Mouse (Mus musculus) forebrain, embryonic 13.5 days (tissue): Measurements from ENCODE around the gene Arid4a. TPM values are rescaled to one million over a fixed set of nuclear protein-coding genes. Genes with fewer than 3 reads are reported as not detected.
"Not testable (repeated sequence)": the region's sequence is repeated elsewhere in the genome, so short reads cannot be mapped to it uniquely, and the experiment has no call there.

Source experiments
- ATAC-seq: fragments of 200-750 bp; cut with Nextera tagmentation; 2 replicates; pipeline ENCODE4 v1.8.0; 2017
- H3K27ac ChIP-seq: fragments of 300-500 bp; sonication (generic); 2 replicates; pipeline ENCODE4 v1.5.1; 2015; ENCODE audit warnings: inconsistent platforms, mild to moderate bottlenecking, moderate library complexity
- H3K27me3 ChIP-seq: fragments of 300-500 bp; sonication (generic); 2 replicates; pipeline ENCODE4 v1.6.1; 2015; ENCODE audit warnings: mild to moderate bottlenecking, inconsistent platforms
- H3K36me3 ChIP-seq: fragments of 300-500 bp; sonication (generic); 2 replicates; pipeline ENCODE4 v1.6.1; 2015; ENCODE audit warnings: mild to moderate bottlenecking, inconsistent platforms; ENCODE audit not compliant: poor library complexity, severe bottlenecking
- H3K4me1 ChIP-seq: fragments of 300-500 bp; sonication (generic); 2 replicates; pipeline ENCODE4 v1.6.1; 2015; ENCODE audit warnings: inconsistent platforms
- H3K4me2 ChIP-seq: fragments of 300-500 bp; sonication (generic); 2 replicates; pipeline ENCODE4 v1.6.1; 2015; ENCODE audit warnings: inconsistent platforms, mild to moderate bottlenecking, moderate library complexity
- H3K4me3 ChIP-seq: fragments of 300-500 bp; sonication (generic); 2 replicates; pipeline ENCODE4 v1.5.1; 2015; ENCODE audit warnings: mild to moderate bottlenecking, inconsistent platforms
- H3K9ac ChIP-seq: fragments of 300-500 bp; sonication (generic); 2 replicates; pipeline ENCODE4 v1.6.1; 2015; ENCODE audit warnings: mild to moderate bottlenecking, inconsistent platforms
- H3K9me3 ChIP-seq: fragments of 300-500 bp; sonication (generic); replicated peaks from 2 replicates; pipeline ENCODE4 v1.6.1; 2016; ENCODE audit warnings: inconsistent platforms
- WGBS: fragments of 180-500 bp; shearing (Covaris S2); methylation state at CpG from one replicate; pipeline ENCODE4 v1.1.7; 2015; 5-methylcytosine and 5-hydroxymethylcytosine counted together
- polyA plus RNA-seq: library from polyadenylated mRNA; unstranded; fragments of >200 nt; fragmentation: Nextera tagmentation; extraction: Ambion mirVana; gene quantifications from 2 replicates; pipeline ENCODE4 v1.2.1, GENCODE M21; 2015

Gene Arid4a
- polyA plus RNA-seq, 1 experiment from 2014 or later, result 51.1 TPM

DNA sequence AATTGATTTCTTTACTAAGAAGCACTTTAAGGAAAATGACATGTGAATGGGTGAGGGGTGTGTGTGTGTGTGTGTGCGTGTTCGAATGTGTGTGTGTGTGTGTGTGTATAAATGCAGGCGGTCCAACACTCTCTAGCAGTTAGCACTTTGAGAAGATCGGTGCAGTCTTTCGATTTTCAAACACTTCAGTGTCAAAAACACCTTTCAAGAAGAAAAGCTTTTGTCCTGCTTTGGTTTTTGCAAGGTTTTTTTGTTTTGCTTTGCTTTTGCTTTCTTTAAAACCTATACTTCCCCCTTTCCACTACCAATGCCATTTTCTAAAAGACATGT, 1.4 kb downstream of the Arid4a start:
- ATAC-seq, result no peak
- 15% methylated on average over 5 of the region's 5 CpGs for WGBS
- peak overlapping the region; percentile 92 for H3K9ac ChIP-seq
- peak overlapping the region; percentile 98 for H3K4me3 ChIP-seq
- H3K27ac ChIP-seq, result peak overlapping the region; percentile 96
- peaks cover 34% of the 10 kb centered on the region for H3K36me3 ChIP-seq
- H3K4me1 ChIP-seq, result peaks cover 29% of the 10 kb centered on the region
- H3K9me3 ChIP-seq, result no peaks in the 10 kb centered on the region
- H3K27me3 ChIP-seq, result no peaks in the 10 kb centered on the region
- H3K4me2 ChIP-seq, result peak overlapping the region; percentile 67

DNA sequence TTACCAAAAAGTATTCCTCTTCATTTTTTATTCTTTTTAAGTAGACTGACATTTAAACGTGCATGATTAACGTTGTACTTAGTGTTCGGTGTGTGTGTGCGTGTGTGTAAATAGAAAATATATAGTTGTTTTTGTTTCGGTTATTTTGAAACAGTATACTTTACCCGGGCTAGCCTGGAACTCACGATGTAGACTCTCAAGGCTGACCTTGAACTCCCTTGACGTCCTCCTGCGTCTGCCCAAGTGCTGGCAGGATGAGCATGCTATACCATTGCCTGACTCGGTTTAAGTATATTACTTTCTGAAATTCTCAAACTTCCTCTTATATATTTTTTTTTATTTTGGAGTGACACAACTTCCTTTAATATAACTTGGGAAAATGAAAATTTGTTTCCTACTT, 2.0 kb downstream of the Arid4a start:
- Histone ChIP-seq H3K27ac (no peak overlapping the region), H3K4me2 (peak overlapping the region; percentile 67; the same call in 1 of the 2 replicates), H3K9ac (no peak overlapping the region), H3K4me3 (no peak overlapping the region), H3K27me3 (no peaks in the 10 kb centered on the region), H3K9me3 (no peaks in the 10 kb centered on the region), H3K4me1 (peaks cover 25% of the 10 kb centered on the region), H3K36me3 (peaks cover 34% of the 10 kb centered on the region)
- ATAC-seq, result no peak
- WGBS, result 91% methylated on average over 10 of the region's 10 CpGs

DNA sequence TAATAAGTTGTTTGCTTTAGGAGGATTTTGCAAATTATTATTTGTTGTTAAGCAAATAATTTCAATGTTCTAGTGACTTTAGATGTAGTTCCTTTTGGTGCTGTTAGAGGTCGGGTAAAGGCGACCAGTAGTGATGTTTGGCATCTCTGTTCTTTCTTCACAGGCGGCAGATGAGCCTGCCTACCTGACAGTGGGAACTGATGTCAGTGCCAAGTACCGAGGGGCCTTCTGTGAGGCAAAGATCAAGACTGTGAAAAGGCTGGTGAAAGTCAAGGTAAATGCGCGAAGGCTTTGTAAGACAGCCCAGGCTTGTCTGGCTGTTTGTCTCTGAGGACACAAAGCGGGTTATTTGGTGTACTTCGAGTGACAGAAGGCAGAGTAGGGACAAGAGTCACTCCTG, 3.4 kb downstream of the Arid4a start:
- Histone ChIP-seq H3K4me1 (peaks cover 13% of the 10 kb centered on the region), H3K27ac (no peak overlapping the region), H3K36me3 (peaks cover 43% of the 10 kb centered on the region), H3K27me3 (no peaks in the 10 kb centered on the region), H3K9ac (0 out of 2 replicates have a peak overlapping the region, but pooled peaks have one; percentile 35), H3K4me2 (no peak overlapping the region), H3K9me3 (no peaks in the 10 kb centered on the region), H3K4me3 (no peak overlapping the region)
- no peak for ATAC-seq
- WGBS, result 85% methylated on average over 8 of the region's 8 CpGs

DNA sequence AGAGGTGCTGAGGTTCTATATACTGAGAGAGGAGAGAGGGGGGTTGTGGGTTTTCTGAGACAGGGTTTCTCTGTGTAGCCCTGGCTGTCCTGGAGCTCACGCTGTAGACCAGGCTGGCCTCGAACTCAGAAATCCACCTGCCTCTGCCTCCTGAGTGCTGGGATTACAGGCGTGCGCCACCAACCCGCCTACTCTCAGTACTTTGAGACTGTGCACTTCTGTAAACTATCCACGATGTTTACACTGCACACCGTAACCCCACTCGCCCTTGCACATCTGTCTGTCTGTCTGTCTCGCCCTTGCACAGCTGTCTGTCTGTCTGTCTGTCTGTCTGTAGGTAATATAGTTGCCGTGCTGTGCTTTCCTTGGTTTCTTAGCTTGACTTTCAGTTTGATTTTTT, 8.6 kb downstream of the Arid4a start:
- no peaks in the 10 kb centered on the region for H3K9me3 ChIP-seq
- H3K9ac ChIP-seq, result no peak overlapping the region
- no peak overlapping the region for H3K4me3 ChIP-seq
- no peaks in the 10 kb centered on the region for H3K27me3 ChIP-seq
- no peak for ATAC-seq
- H3K36me3 ChIP-seq, result peaks cover 83% of the 10 kb centered on the region
- 98% methylated on average over 10 of the region's 10 CpGs for WGBS
- H3K4me1 ChIP-seq, result no peaks in the 10 kb centered on the region
- no peak overlapping the region for H3K27ac ChIP-seq
- no peak overlapping the region for H3K4me2 ChIP-seq

DNA sequence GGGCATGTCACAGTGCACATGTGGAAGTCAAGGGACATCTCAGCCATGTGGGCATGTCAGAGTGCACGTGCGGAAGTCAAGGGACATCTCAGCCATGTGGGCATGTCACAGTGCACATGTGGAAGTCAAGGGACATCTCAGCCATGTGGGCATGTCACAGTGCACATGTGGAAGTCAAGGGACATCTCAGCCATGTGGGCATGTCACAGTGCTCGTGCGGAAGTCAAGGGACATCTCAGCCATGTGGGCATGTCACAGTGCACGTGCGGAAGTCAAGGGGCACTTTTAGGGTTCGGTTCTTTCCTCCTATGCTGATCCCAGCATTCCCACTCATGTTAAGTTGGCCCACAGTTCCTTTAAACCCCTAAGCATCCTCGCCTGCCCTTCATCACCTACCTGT, 12.5 kb downstream of the Arid4a start:
- H3K27me3 ChIP-seq, H3K9me3 ChIP-seq, ATAC-seq, H3K9ac ChIP-seq, H3K4me3 ChIP-seq, H3K4me2 ChIP-seq, H3K27ac ChIP-seq, H3K4me1 ChIP-seq: not testable (repeated sequence)
- H3K36me3 ChIP-seq, result peaks cover 78% of the 10 kb centered on the region
- WGBS, result 91% methylated on average over 8 of the region's 8 CpGs

DNA sequence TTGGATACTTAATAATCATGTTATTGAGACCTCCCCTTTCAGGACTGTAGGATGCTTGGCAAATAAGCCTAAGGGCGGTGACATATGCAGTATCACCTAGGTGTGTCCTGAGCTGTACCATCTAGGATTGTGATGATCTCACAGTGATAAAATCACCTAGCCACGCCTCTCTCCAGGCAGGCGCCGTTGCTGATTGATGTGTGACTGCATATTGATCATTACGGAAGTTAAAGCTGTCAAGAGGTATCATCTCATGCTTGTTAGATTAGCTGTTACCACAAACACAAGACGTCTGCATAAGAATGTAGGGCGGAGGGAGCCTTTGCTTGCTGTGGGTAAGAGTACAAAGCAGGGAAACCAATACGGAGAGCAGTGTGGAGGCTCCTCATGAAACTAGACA, 14.5 kb downstream of the Arid4a start:
- 91% methylated on average over 8 of the region's 8 CpGs for WGBS
- Histone ChIP-seq H3K36me3 (peaks cover 58% of the 10 kb centered on the region), H3K9me3 (no peaks in the 10 kb centered on the region), H3K9ac (no peak overlapping the region), H3K27me3 (no peaks in the 10 kb centered on the region), H3K27ac (no peak overlapping the region), H3K4me3 (no peak overlapping the region), H3K4me1 (no peaks in the 10 kb centered on the region), H3K4me2 (no peak overlapping the region)
- no peak for ATAC-seq

DNA sequence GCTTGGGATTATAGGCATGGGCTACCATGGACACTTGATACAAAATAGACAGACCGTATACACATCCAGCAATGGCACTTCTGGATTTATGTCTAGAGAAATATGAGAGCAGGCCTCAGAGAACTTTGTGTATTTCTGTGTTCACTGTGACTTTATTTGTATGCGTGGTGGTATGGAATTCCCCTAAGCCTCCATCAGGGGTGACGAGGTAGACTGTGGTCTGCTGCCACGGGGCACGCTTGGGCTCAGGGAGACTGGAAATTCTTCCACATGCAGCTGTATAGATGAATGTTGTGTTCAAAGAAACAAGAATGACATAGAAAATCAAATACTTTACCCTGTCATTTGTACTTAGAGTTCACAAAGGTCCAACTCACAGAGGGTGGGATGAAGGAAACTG, 14.9 kb downstream of the Arid4a start:
- 95% methylated on average over 5 of the region's 5 CpGs for whole genome bisulfite sequencing
- Histone ChIP-seq H3K4me1 (no peaks in the 10 kb centered on the region), H3K9ac (no peak overlapping the region), H3K4me2 (no peak overlapping the region), H3K27ac (no peak overlapping the region), H3K27me3 (no peaks in the 10 kb centered on the region), H3K4me3 (no peak overlapping the region), H3K9me3 (no peaks in the 10 kb centered on the region), H3K36me3 (peaks cover 54% of the 10 kb centered on the region)
- no peak for ATAC-seq

DNA sequence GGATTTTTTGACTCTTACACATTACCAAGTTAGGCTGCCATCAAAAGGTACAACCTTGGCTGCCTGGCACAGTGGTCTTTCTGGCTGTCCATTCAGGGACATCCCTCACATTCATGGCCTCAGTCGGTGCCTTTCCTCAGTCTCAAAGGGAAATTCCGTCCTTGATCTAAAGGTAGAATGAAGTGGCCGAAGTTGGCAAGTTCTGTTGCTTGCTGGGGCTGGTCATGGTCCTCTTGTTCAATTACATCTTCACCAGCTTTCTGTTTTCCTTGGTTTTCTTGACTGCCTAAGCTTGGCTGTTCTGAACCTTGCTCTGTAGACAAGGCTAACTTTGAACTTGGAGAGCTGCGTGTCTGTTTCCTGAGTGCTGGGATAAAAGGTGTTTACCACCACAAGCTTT, 20.0 kb downstream of the Arid4a start:
- ATAC-seq, result no peak
- Histone ChIP-seq H3K9ac (no peak overlapping the region), H3K4me2 (no peak overlapping the region), H3K27ac (no peak overlapping the region), H3K4me1 (no peaks in the 10 kb centered on the region), H3K4me3 (no peak overlapping the region), H3K36me3 (peaks cover 52% of the 10 kb centered on the region), H3K9me3 (no peaks in the 10 kb centered on the region), H3K27me3 (no peaks in the 10 kb centered on the region)
- WGBS, result 92% methylated on average over 4 of the region's 4 CpGs

DNA sequence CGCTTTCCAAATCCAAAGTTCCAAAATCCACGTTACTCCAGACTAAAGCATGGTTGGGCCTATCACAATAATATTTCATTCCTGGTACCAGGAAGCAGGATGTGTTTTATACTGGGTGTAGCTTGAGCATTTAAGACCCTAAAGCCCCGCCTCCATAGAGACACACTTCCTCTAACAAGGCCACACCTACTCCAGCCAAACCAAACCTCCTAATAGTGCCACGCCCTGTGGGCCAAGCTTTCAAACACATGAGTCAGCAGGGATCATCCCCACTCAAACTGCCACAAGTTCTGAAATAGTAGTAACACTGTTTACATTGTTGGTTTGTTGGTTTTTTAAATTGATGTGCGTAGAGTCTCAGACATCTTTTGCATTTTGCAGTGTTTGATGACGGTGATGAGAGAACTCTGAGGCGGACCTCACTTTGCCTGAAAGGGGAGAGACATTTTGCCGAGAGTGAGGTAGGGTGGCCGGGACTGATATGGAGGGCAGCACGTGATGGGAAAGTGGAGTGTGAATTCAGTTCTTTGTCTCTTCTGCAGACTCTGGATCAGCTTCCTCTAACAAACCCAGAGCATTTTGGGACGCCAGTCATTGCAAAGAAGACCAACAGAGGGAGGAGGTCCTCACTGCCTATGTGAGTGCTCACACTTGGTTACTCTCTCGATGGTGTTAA, 21.1 kb downstream of the Arid4a start:
- Histone ChIP-seq H3K9me3 (no peaks in the 10 kb centered on the region), H3K9ac (no peak overlapping the region), H3K36me3 (peaks cover 59% of the 10 kb centered on the region), H3K4me2 (no peak overlapping the region), H3K4me3 (no peak overlapping the region), H3K27me3 (no peaks in the 10 kb centered on the region), H3K27ac (no peak overlapping the region), H3K4me1 (no peaks in the 10 kb centered on the region)
- WGBS, result 94% methylated on average over 12 of the region's 12 CpGs
- ATAC-seq, result no peak

DNA sequence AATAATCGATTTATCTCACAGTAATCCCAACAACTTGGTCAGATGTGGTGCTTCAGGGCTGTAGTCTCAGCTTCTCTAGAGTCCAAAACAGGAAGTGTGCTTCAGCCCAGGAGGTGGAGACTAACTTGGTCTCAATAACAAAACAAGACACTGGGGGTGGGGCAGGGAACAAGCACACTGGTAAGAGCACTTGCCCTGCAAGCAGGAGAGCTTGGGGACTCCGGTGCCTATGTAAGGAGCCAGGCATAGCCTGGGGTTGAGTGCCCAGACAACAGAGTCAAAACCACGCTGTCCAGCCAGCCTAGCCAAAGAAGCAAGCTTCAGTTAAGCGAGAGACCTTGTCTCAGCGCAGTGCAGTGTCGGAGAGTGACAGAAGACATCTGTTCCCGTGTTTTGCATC, 24.7 kb downstream of the Arid4a start:
- Histone ChIP-seq H3K4me1 (no peaks in the 10 kb centered on the region), H3K9ac (no peak overlapping the region), H3K4me3 (no peak overlapping the region), H3K27ac (no peak overlapping the region), H3K36me3 (peaks cover 64% of the 10 kb centered on the region), H3K27me3 (no peaks in the 10 kb centered on the region), H3K9me3 (no peaks in the 10 kb centered on the region), H3K4me2 (no peak overlapping the region)
- ATAC-seq, result no peak
- 91% methylated on average over 7 of the region's 7 CpGs for WGBS

DNA sequence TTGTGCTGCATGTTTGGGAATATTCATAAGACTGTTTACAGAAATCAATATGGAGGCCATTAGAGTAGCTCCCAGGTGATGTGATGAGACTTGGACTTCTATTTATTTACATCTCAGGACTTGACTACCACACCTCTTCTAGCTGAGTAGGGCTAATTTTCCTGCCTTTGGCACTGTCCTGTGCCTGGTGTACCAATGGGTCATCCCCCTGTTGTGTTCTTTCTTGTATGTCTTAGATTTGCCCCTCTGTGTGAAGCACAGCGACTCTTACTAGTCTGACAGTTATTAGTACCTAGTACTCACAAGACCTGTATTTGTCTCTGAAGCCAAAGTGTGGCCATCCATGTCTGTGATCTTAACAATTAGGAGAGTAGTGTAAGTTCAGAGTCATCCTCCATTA, 26.7 kb downstream of the Arid4a start:
- Histone ChIP-seq H3K27me3 (no peaks in the 10 kb centered on the region), H3K9ac (no peak overlapping the region), H3K4me3 (no peak overlapping the region), H3K27ac (no peak overlapping the region), H3K4me1 (peaks cover 6% of the 10 kb centered on the region), H3K9me3 (no peaks in the 10 kb centered on the region), H3K36me3 (peaks cover 63% of the 10 kb centered on the region), H3K4me2 (no peak overlapping the region)
- WGBS, result 91% methylated on average over 1 of the region's 1 CpGs
- ATAC-seq, result no peak

DNA sequence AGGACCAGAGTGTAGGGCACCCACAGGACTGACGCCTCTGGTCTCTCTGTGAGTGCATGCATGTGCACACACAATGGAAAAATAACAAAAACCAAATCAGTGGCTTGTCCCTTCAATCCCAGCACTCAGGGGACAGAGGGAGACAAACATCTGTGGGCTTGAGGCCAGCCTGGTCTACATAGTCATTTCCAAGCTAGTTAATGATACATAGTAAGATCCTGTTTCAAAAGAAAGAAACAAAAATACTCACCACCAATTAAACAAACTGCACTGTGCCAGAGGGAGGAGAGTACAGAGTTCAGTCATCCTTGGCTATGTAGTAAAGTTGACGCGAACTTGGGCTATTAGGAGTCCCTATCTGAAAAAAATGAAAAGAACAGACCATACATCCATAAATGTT, 27.8 kb downstream of the Arid4a start:
- 89% methylated on average over 3 of the region's 3 CpGs for WGBS
- Histone ChIP-seq H3K36me3 (peaks cover 55% of the 10 kb centered on the region), H3K9ac (no peak overlapping the region)

DNA sequence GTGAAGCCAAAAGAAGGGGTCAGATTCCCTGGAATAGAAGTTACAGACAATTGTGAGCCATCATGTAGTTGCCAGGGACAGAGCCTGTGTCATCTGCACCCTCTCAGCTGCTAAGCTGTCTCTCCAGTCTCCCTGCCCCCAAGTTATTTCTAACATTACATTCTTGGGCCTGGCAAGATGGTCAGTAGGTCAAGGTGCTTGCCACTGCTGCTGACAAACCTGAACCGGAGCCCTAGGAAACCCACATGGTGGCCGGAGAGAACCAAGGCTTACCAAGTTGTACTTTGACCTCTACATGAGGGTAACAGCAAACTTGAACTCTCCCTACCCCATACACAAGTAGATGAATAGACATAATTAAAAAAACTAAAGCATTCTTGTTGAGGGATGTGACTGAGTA, 28.7 kb downstream of the Arid4a start:
- Histone ChIP-seq H3K4me1 (peaks cover 19% of the 10 kb centered on the region), H3K9me3 (no peaks in the 10 kb centered on the region), H3K27ac (no peak overlapping the region), H3K27me3 (no peaks in the 10 kb centered on the region), H3K36me3 (peaks cover 48% of the 10 kb centered on the region), H3K4me3 (no peak overlapping the region), H3K9ac (no peak overlapping the region), H3K4me2 (no peak overlapping the region)
- WGBS, result 88% methylated on average over 2 of the region's 2 CpGs
- no peak for ATAC-seq

More for the DNA sequence above, 27.8 kb downstream of the Arid4a start:
- H3K4me3 ChIP-seq, result no peak overlapping the region
- H3K27me3 ChIP-seq, result no peaks in the 10 kb centered on the region
- H3K9me3 ChIP-seq, result no peaks in the 10 kb centered on the region
- peaks cover 10% of the 10 kb centered on the region for H3K4me1 ChIP-seq
- H3K27ac ChIP-seq, result no peak overlapping the region
- no peak for ATAC-seq
- no peak overlapping the region for H3K4me2 ChIP-seq
